Mouse (Mus musculus) heart, adult 18-20 months (tissue): ENCODE measurements around the gene Furin. TPM values are rescaled to one million over a fixed set of nuclear protein-coding genes. Genes with fewer than 3 reads are reported as not detected.

Experiments
- DNase-seq, 2 experiments: peaks; one replicate each; pipeline ENCODE4 v3.0.0; 2021 to 2022; ENCODE audit warnings: mixed read lengths in 1 of 2
- total RNA-seq, 2 experiments: library from RNA; stranded (reverse); gene quantifications; 2 replicates each; pipeline ENCODE4 v1.2.3; 2021

The Furin gene
- total RNA-seq, 2 experiments from 2014 or later, result 103 to 114 TPM

DNA sequence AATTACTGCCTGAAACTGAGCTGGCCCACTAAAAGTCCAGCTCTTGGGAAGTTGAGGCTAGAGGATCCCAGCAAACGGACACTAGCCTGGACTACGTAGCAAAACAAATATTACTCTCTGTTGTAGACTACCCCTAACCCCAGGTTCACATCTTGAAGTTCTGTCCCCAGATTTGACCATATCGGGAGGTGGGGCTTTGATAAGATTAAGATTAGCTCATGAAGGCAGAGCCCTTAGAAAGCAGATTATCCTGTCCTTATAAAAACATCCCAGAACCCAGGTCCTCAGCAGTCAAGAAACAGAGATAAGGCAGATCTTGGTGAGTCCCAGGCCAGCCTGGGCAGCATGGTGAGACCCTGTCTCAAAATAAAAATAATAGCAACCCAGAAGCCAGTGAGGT is 33.1 kb downstream of the Furin start:
- no peak for DNase-seq

DNA sequence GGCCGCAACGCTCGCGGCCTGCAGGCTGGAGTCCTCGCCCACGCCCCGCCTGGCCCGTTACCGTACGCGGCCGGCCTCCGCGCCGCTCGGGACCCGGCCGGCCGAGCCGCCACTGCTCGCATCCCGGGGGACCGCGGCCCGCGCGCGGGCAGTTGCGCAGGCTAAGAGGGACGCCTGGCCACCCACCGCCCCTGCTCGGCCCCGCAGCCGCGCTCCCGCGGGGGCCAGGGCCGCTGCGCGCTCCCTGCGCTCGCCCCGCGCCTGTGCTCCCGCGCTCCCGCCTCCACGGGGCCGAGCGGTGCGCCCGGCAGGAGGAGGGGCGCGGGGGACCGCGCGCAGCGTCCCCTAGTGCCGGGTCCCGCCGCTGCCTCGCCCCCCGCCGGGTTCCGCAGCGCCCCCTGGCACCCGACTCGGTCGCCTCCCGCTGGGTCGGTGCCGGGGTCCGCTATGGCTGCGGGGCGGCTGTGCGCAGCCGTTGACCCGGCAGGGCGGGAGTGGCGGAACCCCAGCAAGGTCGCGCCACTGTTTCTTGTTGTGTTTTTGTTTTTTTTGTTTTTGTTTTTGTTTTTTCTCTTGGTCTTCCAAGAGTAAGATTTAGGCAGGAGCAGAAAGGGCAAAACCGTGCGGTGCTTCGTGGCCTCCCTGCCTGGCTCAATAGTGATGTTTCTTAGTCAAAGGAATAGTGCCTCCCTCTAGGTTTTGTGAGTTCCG is 34.0 kb downstream of the Furin start, which contains the start of gene Man2a2:
Gene Man2a2 (minus strand): TSS at position 335 of the 711 bp plus-strand sequence.
- peak; percentile 81 to 83 for DNase-seq

GRCm38 (mm10) chr7:80370649-80371040 is 34.6 kb downstream of the Furin start:
- DNase-seq, result peak; percentile 86 to 89

DNA sequence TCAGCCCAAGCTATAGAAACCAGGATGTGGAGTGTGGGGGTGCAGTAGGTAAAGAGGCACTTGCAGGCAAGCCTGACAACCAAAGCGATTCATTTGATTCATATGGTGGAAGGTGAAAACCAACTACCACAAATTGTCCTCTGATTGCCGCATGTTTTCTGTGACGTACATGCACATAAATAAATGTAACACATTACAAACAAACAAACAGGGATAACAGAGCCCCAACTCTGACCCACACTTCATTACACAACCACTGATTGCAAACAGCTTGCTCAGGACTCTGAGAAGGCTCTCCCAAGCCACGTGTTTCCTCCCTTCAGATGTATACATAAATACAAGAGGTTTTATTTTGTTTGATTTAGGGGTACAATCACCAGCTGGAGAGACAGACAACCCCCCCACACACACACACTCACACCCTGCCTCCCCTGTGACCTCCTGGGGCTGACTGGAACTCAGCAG is 35.2 kb downstream of the Furin start:
- DNase-seq, result no peak

DNA sequence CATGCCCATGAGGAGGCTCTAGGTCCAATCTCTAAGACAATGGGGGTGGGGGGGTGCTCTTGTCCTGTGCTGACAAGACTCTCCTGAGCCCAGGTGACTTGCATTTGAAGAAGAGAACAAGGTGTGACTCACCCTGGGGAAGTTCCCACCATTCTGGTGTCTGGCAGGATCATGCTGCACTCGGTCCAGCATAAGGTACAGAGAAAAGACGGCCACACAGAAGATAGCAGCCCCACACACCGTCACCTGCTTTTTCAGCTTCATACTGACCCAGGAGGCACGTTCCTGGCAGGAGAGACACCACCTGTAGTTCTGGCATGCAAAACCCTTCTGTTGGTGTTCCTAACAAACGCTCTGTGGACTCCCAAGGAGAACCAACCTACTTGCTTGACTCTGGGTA is 35.8 kb downstream of the Furin start:
- no peak for DNase-seq

GRCm38 (mm10) chr7:80368635-80369421 is 36.4 kb downstream of the Furin start:
- peak; percentile 41 to 58 for DNase-seq

DNA sequence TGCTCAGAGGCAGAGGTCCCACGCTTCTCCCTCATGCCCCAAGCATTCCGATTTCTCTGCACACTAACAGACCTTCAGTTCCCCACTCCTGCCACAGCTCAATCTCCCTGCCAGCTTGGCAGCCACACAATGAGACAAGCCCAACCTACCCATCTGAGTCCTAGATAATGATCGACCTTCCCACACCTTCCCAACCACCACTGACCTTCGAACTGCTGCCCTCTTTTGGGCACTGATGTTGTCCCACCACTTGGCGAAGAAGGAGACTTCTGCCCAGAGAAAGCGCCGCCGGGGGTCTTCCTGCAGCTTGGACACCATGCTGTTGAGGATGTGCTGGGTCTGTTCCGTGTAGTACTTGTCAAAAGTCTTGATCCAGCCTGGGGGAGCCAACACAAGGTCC is 37.2 kb downstream of the Furin start:
- DNase-seq, result no peak

DNA sequence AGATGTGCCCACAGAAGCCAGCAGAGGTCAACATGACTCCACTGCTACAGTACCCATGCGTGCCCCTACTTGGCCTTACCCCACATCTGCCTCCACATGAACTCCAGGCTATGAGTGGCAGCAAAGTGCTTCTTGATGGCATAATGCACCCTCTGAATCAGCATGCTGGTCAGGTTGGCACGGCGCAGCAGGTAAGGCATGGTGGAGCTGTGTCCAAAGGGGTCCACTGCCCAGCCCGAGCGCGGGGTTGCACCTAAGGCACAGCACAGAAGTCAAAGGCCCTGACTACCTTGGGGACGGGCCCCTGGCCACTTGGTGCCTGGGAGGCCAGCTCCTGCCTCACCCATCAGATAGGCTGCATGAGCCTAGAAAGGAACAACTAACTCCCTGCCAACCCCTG is 38.0 kb downstream of the Furin start:
- DNase-seq, result no peak

DNA sequence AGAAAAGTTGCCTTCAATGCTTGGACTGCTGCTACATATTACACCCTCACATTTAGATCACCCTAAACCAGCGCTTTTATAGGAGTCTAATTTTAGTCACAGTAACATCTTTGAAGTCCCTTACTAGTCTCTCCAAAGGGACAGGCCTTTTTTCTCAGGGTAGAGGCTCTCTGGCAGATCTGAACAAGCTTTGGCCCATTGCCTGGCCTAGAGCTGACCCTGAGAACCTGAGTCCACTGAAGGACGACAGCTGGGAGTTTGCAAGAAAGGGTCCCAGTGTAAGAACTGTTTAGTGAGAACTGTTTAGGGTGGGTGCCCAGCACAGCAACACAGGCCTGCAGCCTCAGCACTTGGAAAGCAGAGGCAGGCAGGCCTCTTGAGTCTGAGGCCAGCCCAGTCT is 39.5 kb downstream of the Furin start:
- DNase-seq, result peak in 1 of 2 experiments; percentile 60

DNA sequence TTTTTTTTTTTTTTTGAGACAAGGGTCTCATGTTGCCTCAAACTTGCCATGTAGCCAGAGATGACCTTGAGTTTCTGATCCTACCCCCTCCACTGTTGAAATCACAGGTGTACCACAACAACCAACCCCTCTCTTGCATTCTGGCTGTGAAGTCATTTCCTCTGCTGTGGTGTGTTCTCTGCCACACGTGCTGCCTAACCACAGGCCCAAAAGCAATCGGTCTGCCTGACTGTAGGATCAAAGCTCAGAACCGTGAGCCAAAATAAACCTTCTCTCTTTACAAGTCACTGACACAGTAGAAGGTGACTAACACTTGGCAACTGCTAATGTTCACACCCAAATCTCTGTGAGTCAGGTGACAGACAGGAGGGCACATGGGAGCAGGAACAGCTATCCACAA is 44.8 kb downstream of the Furin start:
- DNase-seq, result no peak

GRCm38 (mm10) chr7:80358039-80358438 is 47.2 kb downstream of the Furin start:
- no peak for DNase-seq

DNA sequence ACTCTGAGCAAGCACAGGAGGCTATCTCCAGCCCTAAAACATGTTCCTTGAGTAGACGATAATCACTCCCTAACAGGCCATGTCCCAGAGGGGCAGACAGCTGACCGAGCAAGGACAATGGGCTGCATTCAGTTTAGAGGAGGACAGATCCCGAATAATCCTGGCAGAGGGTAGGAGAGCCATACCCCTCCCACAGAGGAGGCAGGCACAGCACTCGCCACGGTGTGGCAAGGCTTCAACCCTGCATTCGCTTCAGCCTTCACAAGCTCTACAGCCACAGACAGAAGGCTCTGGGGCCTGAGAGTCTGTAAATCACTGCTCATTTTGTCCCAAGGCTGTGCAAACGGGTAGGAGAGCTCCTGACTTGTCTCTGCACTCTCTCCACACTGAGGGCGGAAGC is 48.1 kb downstream of the Furin start:
- DNase-seq, result peak in 1 of 2 experiments; percentile 43

GRCm38 (mm10) chr7:80356351-80356750 is 48.9 kb downstream of the Furin start:
- no peak for DNase-seq

- no peak for DNase-seq
Measured at GRCm38 (mm10) chr7:80352920-80353319, 52.3 kb downstream of the Furin start.

DNA sequence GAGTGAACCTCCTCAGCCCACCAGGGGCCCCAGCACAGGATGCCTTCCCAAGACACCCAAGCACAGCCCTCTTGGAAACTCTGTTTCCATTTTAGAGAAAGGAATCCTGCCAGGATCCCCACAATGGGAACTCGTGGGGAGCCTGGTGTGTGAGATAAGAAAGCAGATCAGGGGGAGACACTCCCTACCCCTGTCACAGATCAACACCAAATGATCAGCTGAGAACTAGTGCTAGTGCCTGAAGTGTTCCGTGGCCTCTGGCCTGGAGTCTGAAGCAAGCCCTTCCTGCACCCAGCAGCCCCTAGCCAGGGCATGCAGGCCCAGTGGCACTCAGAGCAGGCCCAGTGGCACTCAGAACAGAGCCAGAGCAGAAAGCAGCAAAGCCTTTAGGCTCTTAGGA is 54.4 kb downstream of the Furin start:
- DNase-seq, result no peak

GRCm38 (mm10) chr7:80347670-80348586 is 57.3 kb downstream of the Furin start:
- DNase-seq, result no peak

GRCm38 (mm10) chr7:80346830-80347229 is 58.4 kb downstream of the Furin start:
- no peak for DNase-seq

- no peak for DNase-seq
Measured at GRCm38 (mm10) chr7:80346173-80346572, 59.1 kb downstream of the Furin start.

DNA sequence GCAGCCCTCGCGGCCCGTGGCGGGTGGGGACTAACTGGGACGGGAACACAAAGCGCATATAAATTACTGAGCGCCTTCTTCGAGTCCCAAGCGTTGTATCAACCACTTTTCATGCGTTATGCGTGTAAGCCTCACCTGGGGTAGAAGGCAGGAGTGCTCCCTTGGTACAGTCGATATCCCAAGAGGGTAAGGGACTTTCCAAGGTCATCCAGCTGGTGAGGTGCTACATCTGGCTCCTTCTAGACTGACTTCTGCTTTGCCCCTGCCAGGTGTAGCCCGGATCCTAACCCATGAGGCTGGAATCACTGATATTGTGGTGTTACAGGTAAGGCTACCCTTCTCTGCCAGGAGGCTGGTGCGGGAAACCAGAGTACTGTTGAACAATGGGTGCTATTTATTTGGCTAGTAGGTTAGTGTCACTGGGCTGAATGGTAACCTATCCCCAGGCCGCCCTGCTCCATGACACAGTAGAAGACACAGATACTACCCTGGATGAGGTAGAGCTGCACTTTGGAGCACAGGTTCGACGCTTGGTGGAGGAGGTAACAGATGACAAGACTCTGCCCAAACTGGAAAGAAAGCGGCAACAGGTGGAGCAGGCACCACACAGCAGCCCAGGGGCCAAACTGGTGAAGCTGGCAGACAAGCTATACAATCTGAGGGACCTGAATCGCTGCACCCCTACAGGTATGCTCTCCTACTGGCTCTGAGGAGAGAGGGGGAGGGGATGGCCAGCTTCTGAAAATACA is 61.8 kb downstream of the Furin start:
- no peak for DNase-seq

- peak; percentile 93 to 98 for DNase-seq
Measured at GRCm38 (mm10) chr7:80342858-80343257, 62.4 kb downstream of the Furin start, which contains the start of gene Hddc3. Gene Hddc3 (plus strand): TSS chr7:80343104.

DNA sequence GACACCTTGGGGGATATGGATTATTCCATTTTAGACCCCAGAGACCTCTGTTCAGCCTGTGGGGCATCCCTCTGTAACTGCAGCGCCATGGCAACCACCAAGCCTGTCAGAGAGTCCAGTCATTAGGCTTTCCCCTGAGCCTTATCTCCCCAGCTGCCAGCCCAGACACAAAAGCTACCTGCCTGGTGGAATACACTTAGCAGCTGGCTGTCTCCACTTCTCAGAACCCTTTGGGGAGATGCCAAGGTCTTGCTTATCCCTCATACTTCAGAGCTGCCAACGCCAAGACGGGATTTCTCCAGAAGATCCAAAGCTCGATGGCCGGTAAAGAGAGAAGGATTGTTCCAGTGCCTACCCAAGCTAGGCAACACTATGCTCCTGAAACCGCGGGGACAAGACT is 63.4 kb downstream of the Furin start:
- DNase-seq, result no peak

DNA sequence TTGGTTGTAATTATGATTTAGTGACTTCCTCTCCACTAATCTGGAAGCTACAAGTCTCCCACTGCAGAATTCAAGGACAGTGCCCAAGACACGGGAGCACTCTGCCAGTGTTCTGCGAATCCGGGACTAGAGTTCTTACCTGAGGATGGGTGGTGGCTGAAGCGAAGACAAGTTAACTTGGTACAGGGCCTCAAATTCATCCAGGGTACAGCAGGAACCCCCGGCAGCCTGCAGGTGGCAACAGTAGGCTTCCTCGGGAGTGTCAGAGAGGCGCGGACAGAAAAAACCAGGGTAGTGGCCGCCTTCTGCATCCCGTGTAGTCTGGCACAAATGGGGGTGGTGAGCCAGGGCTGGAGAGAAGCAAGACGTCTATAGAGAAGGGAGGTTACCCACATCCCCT is 64.4 kb downstream of the Furin start, which contains the start of gene Unc45a:
Gene Unc45a (minus strand): TSS at position 213 of the 400 bp plus-strand sequence.
- peak; percentile 78 to 81 for DNase-seq
